8 mouse cellular contexts compared by ENCODE assay signal in genomic region chrX:47985000-47985619, GRCm38 (mm10). TPM values are rescaled to one million over a fixed set of nuclear protein-coding genes. Genes with fewer than 3 reads are reported as not detected.
DNase-seq lines count a peak whose midpoint lies in the region; TF ChIP-seq lines count a peak whose summit lies in the region.

No protein-coding gene starts in this region.

- H3K27me3 ChIP-seq in testis, adult 2 months (ENCODE audit: control insufficient read depth, insufficient read depth, low read length), result no peaks in the 10 kb centered on the region
- H3K27me3 ChIP-seq in small intestine, adult 2 months (ENCODE audit: control insufficient read depth, insufficient read depth, low read length), result no peaks in the 10 kb centered on the region

- no peak for TF ChIP-seq POLR2A in testis, adult 2 months (IDR thresholded peaks at IDR 0.05; ENCODE audit: control insufficient read depth, low read depth, low read length)
- TF ChIP-seq POLR2A in small intestine, adult 2 months (IDR thresholded peaks at IDR 0.05; ENCODE audit: low read depth, low read length), result no peak

- no peaks in the 10 kb centered on the region for H3K36me3 ChIP-seq in testis, adult 2 months (ENCODE audit: control insufficient read depth, insufficient read depth, low read length)
- H3K36me3 ChIP-seq in small intestine, adult 2 months (ENCODE audit: control insufficient read depth, insufficient read depth, low read length), result no peaks in the 10 kb centered on the region

- no peaks in the 10 kb centered on the region for H3K4me1 ChIP-seq in testis, adult 2 months (ENCODE audit: control insufficient read depth, insufficient read depth, low read length)
- H3K4me1 ChIP-seq in small intestine, adult 2 months (ENCODE audit: control insufficient read depth, insufficient read depth, insufficient read length, low read length), result no peaks in the 10 kb centered on the region

- DNase-seq in testis, postnatal 14 days (ENCODE audit: low spot score), result no peak
- DNase-seq in cerebellum, postnatal 14 days, result peak; percentile 75 to 83
- peak; percentile 39 to 74 for DNase-seq in frontal cortex, postnatal 36 days (ENCODE audit: low spot score in 2 of 2)
- peak; percentile 22 for DNase-seq in hindlimb bud, embryonic 11.5 days (ENCODE audit: extremely low spot score, low read depth, low spot score)
- peak; percentile 24 to 70 for DNase-seq in left cerebral cortex, postnatal 25 days (ENCODE audit: low spot score in 2 of 2)
- DNase-seq in mesoderm, embryonic 11.5 days (ENCODE audit: low read depth, low spot score), result peak; percentile 61

- intact Hi-C loops in left cerebral cortex, postnatal 25 days (cut with DNase I), result loop anchor here (5.0 kb wide), 2 partner anchors 427 to 477 kb away; partner anchors contain the start of gene Elf4

- no peak overlapping the region for H3K4me3 ChIP-seq in testis, adult 2 months (ENCODE audit: control insufficient read depth, low read depth, low read length)
- H3K4me3 ChIP-seq in small intestine, adult 2 months (ENCODE audit: low read depth, low read length), result 0 out of 2 replicates have a peak overlapping the region, but pooled peaks have one; percentile 8

- WGBS in small intestine, adult 2 months, result 12% methylated on average over 19 of the region's 19 CpGs

- peak; percentile 37; the same call in 1 of the 2 replicates for TF ChIP-seq CTCF in testis, adult 2 months (IDR thresholded peaks at IDR 0.05; ENCODE audit: control insufficient read depth, insufficient read depth, insufficient replicate concordance, low read depth, low read length)
- no peak for TF ChIP-seq CTCF in small intestine, adult 2 months (IDR thresholded peaks at IDR 0.05; ENCODE audit: extremely low read depth, insufficient read length, insufficient replicate concordance, low read depth, low read length)

- H3K27ac ChIP-seq in testis, adult 2 months (ENCODE audit: control insufficient read depth, insufficient read depth, low read depth, low read length), result no peak overlapping the region
- H3K27ac ChIP-seq in small intestine, adult 2 months (ENCODE audit: insufficient read depth, low read depth, low read length), result no peak overlapping the region

RNA-seq across cellular contexts. Expression of gene Apln, which starts 49.5 kb away (rescaled TPM):
- 1.4 and 2.6 TPM in 2 replicates for polyA plus RNA-seq in testis, adult 2 months (2012; rRNA removed)
- total RNA-seq in left cerebral cortex, postnatal 25 days (2021), result 10 to 100 TPM; 20.1 to 29.9 TPM
- 0.74 and 0.79 TPM in 2 replicates for polyA plus RNA-seq in small intestine, adult 2 months (2012; rRNA removed)
